Mouse (Mus musculus): Measurements from ENCODE around the gene Zc3h7b.

- TF ChIP-seq GATA1 (IDR thresholded peaks at IDR 0.05; ENCODE audit: borderline replicate concordance, low read length) (no peak), FLI1 (IDR thresholded peaks at IDR 0.05; ENCODE audit: low read length) (no peak)
Measured at GRCm38 (mm10) chr15:81700161-81700560, 44.7 kb upstream of the Zc3h7b start.

All from megakaryocyte, embryonic 14.5 days (primary cell).